Mouse (Mus musculus): ENCODE results near the gene Vmac.

Vmac gene

DNA sequence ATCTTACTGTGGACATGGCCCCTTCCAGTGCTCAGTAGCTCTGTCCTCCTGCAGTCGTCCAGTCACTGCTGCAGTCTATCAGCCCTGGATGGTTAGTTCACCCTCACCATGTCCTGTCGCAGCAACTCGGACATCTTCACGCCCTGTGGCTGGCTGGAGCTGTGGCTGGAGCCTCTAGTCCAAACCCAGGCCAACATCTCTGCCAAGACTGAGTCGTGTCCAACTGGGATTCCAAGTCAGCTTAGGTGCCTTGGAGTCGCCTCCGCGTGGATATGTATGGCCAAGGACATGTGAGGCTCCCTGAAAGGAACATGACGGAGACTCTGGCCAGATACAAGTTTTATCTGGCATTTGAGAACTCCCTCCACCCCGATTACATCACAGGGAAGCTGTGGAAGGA, 20.4 kb upstream of the Vmac start:
- DNase-seq, result no peak

DNA sequence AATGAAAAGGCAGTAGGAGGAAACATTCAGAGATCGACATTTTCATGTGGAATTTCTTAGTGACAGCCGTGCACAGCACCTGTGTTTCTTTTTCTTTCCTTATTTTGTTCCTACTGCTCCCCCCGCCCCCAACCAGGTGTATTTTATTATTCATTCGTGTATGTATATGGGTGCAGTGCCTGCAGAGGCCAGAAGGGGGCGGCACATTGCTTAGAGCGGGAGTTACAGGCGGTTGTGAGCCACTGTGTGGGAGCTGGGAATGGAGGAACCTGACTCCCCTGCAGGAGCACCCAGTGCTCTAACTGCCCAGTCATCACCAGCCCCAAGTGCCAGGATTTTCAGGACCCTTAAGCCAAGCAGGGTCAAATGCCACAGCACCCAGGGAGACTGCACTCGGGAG, 18.7 kb upstream of the Vmac start:
- no peak for DNase-seq

DNA sequence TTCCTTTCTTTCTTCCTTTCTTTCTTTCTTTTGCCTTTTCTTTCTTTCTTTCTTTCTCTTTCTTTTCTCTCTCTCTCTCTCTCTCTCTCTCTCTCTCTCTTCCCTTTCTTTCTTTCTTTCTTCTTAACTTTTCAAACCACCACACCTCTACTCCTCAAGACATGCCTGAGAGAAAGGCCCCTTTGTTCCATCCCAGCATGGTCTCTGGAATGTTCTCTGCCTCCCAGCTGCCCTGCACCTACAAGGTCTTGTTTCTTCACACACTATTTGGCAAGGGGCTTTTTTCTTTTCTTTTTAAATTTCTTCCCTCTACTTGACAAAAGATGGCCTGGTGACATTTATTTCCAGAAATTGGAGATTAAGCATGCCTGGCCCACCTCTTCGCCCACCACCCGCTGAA, 11.8 kb upstream of the Vmac start:
- DNase-seq, result no peak

DNA sequence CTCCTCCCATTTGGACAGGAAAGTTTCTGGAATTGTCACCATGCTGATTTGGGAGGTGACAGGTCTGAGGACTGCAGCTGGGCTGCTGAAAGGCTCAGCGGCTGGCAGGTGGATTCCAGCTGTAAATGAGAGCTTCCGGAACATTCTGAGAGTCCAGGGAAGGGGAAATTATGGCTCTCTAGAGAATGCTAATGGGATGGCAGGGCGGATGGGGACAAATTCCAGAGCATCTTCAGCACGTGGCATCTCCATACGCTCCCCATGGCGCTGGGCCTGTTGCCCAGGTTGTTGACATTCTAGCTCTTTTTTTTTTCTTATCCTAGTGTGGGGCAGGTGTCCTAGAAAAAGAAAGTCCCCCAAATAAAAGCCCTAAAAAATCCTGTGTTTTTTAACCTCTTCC, 11.3 kb upstream of the Vmac start:
- peak; percentile 21 to 69 for DNase-seq

DNA sequence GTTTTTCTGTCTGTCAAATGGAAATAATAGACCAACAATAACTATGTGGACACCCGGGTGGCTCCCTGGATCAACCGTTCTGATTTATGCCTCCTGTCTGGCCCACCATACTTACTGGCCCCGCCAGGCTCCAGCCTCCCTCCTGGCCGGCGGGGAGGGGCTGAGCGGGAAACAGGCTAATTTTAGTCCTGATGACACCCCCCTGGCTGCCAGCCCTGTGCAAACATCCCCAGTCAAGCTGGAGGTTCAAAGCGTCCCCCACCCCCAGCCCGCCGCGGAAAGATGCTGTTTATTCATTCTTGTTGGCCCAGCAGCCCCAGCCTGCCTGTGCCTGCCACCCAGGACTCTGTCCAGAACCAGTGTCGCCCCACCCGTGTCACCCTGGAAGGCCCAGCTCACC, 10.3 kb upstream of the Vmac start:
- DNase-seq, result peak in 1 of 2 experiments; percentile 56

DNA sequence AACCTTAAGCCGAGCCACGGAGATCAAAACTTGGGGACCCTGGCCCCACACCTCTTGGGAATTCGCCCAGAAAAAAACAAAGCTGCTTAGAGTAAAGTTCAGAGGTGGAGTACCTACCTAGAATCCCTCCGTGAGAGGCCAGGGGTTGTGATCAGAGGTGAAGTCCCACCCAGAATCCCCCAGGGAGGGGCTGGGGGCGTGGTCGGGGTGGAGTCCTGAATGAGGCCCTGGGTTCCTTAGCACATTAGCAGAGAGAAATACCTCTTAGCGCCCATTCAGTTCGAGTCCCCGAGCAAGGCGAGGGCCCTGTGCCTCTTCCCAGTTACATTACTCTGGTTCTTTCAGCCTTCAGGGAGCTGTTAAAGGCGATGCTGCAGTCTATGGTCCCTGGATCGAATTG, 9.8 kb upstream of the Vmac start:
- no peak for DNase-seq

DNA sequence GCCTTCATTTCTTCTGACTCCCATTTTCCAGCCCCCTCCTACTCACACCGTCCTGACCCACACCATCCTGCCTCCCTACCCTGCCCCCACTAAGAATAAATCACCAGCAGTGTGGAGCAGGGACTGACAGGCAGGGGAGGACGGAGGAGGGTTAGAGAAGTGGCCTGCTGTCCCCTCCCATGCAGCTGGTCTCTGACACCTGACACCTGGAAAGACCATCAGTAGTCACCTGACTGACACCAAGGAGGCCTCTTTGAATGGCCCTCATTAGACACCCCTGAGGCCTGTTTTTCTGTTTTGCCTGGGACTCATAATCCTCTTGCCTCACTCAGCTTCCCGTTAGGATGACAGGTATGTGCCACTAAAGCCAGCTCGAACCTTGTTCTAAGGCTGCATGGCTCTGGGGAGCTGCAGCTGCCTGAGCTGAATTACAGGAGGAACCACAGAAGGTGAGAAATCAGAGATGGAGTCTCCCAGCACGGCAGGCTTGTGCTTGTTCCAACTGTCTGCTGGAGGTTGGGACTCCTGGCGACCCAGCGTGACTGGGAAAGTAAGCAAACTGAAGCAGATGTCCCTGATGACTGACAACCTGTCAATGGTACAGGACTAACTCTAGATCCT, 9.3 kb upstream of the Vmac start:
- no peak for DNase-seq

DNA sequence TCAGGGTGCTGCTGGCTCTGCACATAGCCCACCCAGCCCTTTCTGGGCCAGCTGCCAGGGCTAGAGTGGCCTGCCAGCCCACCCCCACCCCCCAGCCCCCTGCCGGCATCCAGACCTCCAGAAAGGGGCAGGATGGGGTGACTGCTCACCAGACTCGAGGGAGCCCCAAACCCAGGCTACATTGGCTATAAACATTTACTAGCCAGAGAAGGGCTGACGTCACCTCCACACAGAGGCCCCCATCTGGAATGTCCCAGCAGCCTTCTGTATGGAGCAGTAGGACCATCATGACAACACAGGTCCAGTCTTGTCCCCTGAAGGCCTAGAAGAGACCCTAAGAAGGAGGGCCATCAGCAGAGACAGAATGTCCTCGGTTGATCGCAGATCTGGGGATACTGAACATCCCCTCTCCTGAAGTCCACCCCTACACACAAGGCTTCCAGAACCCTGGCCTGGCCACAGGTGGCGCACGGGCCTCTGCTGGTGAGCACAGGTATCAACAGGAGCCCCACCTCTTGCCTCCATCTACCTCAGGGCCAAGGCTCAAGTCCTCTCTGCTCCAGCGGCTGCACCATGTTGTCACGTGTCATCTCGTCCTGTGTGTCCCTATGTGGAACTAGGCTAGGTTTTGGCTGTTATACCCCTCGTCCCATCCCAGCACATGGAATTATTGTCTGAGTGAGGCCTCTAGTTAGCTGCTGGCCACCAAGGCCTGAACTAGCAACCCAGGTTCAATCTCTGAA, 5.8 kb upstream of the Vmac start:
- no peak for DNase-seq

DNA sequence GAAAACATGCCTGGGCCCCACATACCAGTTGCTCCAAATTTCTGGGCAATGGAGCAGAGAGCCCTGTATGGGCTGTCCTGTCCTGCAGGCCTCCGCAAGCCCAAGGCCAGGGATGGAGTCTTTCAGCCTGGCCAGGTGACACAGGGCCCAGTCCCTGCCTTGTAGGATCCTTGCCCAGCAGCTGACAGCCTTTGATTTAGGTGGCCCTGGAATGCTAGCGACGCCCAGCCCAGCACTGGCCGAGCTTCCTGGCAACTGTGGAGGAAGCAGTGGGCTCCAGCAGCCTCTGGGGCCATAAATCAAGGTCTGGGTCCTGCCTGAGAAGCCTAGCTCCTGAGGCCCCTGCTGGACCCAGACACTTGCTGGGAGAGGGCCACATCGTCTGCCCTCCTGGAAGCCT, 4.6 kb upstream of the Vmac start:
- DNase-seq, result peak; percentile 60 to 77

DNA sequence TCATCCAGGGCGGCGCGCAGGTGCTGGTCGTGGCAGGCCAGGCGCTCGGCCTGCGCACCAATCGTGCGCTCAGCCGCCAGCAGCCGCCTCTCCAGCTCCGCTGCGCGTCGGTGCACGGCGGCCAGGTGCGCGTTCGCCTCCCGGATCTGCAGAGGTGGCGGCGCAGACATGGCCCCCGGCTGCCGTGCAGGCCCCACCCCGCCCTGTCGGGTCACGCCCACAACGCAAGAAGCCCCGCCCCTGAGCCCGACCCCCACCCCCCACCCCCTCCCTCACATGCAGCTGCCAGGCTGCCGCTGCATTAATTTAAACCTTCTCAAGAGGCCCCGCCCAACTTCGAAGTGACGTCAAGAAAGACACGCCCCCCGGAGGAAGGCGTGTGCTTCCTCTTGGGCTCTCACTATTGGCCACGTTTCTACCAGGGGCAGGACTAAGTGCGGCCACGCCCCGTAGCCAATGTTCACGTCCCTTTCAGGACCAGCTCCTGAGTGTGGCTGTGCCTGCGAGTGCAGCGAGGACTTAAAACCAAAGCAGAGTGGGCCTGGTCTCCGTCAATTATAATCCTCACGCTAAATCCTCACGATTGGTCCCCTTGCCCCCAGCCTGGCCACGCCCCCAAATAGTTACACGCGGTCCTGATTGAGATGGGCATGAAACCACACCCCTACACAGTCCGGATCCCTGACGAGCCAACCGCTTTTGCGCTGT, 1.0 kb downstream of the Vmac start:
- peak; percentile 98 to 99 for DNase-seq

DNA sequence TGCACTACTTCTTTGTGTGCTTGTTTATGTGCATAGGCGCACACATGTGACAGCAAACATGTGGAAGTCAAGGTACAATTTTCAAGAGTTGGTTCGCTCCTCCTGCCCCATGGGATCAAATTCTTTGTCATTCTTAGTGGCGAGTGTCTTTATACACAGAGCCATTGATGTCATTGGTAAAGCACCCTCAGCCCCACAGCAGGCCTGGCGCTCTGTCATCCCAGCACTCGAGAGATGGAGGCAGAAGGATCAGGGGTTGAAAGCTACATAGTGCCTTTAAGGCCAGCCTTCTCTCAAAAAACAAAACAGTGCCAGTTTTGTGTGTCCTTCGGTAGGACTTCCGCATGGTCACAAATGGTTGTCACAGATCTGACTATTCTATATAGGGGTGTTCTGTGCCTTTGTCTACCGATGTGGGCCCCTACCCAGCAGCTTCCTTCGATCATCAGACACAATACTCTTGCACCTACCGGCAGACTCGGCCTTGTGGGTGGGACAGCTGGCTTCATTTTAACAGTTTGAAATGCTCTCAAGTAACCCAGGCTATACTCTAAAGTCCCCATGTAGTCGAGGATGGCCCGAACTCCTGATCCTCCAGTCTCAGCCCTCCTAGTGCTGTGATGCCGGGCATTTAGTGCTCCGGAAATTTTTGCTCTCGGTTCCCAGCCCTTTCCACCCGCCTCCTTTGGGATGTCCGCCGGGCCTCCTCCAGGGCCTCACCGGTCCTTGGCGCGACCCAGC, 1.7 kb downstream of the Vmac start:
- no peak for DNase-seq

DNA sequence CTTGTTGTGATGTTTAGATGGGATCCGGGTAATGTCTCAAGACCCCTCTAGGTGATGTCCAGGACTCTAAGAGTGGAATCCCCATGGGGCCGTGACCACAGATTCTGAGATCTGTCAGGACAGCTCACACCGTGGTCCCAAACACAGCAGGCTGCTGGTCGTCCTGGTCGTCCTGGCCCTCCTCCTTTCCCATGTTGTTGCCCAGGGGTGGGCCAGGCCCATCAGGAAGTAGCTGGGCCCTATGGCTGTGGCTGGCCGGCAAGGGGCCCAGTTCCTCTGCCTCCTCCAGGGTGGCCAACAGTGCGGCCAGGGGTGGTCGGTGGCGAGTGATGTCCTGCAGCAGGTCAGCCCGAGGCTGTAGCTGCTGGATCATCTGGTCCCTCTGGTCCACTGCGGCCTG, 2.5 kb downstream of the Vmac start:
- DNase-seq, result no peak

DNA sequence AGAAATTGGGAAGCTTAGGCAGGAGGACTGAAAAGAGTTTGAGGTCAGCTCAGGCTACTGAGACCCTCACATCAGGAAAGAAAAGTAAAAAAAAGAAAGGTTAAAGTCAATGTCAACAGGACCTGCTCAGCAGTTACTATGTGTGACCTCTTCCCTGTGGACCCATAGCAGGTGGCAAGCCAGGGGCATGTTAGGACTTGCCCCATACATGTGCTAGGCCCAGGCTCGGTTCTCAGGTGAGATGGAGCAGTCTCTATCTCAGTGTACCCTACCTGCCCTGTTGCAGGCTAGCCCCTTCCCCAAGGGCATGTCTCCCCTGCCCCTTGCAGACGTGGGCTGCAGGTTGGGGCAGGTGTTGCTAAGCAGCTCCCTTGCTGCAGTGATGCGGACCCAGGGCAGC, 8.1 kb downstream of the Vmac start:
- DNase-seq, result no peak

DNA sequence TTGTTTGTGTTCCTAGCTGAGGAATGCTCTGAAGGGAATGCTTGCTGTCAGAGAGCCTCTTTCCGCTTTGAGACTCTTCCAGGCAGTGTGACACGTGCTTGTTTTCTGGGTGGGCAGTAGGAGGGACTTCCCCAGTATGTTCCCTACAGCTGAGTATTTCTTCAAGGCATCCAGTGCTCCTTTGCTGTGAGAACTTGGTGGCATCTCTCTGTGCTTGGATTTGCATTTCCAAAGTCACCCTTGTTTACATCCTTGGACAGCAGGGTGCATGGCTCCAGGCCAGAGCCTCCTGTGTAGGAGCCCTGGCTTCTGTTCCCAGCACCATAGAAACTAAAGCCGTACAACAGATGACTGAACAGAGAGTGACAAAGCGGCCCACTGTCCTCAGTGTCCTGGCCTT, 9.1 kb downstream of the Vmac start:
- DNase-seq, result no peak

DNA sequence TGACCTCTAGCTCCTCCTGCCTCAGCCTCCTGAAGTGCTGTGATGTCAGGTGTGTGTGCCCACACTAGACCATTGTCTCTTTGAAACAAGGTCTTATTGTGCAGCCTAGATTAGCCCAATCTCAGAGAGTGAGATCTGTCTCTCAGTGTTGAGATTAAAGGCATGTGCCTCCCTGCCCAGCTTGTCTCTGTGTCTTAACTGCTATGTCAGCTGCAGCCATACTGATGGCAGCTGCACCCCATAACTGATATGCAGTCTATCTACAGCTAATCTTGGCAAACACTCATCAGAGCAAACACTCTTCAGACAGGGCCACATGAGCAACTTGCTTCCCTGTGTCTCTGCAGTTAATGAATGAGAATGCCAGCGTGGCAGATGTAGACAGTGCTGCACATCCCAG, 11.3 kb downstream of the Vmac start:
- no peak for DNase-seq

DNA sequence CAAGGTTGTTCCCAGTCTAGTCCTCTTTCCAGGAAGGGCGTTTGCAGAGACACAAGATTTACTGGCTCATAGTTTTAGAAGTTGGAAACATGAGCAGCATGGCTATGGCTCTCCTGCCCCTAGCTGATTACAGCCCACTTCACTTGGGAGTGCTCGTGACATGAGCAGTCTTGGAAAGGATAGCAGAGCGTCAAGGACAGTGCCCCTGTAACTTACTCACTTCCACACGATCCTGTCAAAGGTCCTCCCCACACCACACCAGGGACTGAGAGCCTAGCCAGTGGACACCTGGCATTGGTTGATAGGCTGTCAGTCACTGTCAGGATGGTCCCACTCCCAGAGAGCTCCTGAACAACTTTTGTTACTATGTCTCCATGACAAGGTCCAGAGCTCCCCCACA, 14.8 kb downstream of the Vmac start:
- no peak for DNase-seq

DNA sequence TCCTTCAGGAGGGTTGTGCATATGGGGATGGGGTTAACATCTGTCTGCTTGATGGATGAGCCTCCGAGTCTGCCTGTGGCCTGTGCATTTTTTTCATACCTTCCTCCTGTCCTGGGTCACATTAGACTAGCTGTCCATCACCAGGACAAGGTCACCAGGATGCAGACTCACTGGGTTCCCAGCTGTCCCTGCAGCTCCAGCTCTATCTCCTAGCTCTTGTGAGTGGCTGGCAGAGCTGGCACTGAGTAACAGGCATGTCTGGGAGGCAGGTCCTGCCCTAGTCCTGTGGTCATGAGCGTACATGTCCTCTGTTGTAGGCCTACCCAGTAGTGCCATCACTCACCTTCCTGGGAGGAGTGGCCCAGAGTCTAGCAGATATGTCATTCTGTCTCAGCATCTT, 17.4 kb downstream of the Vmac start:
- no peak for DNase-seq

DNA sequence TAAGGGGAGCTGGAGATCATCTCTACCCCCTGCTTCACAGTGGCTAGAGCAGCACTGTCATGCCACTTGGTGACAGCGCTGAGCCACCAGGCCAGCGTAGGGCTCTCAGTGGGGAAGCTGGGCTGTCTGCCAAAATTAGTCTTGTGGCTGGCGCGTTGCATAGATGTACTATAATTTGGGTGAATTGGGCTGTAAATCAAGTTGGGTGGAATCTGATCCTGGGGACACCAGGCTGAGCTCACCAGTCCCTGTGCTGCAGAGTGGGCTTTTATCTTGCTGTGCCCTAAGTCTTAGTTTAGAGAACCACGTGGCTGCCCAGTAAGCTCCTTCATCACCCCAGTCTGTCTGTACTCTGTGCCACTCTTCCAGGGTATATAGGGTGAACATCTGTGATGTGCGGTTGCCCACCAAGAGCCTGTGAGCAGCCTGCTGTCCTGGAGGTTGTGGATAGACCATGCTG, 23.9 kb downstream of the Vmac start:
- peak; percentile 59 to 71 for DNase-seq

DNA sequence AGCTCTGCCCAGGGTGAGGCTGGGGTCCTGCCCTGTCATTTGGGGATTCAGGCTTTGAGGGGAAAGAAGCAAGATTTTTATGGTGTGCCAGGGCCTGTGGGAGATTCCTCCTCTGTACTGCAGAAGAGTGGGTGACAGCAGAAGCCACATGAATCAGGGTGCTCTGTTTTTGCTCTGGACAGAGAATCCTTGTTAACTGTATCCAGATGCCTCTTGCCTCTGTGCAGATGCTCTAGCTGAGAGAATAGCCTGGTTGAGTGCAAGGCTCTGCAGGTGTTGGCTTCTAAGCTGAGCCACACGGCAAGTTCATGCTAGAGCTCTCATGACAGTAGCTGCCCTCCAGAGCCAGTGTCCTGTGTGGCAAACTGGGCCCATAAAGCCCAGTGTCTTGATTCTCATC, 24.4 kb downstream of the Vmac start:
- no peak for DNase-seq

DNA sequence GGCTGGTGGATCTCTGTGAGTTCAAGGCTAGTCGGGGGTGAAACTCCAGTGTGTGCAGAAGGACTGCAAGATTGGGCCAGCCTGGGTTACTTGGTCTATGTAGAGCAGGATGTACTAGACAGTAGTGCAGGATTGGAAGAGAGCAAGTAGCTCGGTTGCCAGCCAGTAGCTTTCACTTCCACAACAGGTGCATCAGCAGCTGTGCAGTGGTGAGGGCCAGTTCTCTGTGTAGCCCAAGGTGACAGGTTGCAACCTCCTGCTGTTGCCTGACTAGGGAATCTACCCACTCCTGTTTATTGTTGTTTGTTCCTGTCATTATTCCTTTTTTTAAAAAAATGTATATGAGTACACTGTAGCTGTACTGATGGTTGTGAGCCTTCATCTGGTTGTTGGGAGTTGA, 29.1 kb downstream of the Vmac start:
- no peak for DNase-seq

DNA sequence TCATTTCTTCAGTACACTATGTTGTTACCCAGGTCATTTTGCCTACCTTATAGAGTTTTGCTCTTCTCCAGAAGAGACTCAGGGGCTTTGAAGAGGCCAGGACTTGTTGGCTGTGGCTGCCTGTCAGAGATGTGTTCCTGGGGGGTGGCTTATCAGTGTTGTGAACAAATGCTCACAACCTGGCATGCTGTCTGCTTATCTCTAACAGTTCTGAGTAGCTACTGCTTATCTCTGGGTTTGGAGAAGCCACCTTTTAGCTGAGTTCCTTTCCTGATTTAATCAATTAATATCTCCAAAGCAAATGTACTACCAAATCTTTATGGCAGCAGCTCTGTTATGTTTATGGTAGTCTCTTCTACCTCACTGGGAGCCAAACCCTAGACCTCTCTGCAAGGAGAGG, 29.8 kb downstream of the Vmac start:
- no peak for DNase-seq

DNA sequence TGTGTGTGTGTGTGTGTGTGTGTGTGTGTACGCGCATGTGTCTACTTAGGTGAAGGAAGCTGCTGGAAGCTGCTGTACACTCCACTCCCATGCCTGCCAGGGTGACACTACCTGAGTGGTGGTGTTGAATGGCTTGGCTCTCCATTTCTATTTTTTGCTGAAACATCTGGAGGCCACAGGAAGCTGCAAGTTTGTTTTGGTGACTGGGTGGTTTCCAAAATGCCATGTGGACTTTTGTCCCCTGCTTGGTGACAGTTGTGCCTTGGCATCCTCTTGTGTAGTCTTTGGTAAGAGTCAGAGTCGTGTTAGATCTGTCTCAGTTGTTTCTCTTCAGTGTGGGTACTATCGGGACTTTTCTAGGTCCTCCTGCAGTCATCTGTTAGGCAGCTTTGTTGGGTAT, 31.0 kb downstream of the Vmac start:
- no peak for DNase-seq

DNA sequence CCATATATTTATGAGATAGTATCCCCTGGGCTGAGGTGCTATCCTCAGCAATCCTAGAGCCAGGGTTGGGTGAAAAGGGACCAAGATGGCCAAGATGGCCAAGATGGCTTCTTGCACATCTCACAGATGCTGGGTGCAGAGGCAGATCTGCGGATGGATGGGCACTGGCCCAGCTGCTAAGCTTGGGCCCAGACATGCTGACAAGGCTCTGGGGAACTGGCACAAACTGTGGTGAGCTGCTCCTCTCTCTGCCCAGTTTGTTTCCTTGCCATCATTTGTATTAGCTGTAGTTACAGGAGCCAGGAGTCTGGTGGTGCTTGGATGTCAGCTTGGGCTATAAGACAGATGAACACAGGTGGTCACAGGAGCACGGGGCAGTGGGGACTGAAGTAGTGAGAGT, 33.2 kb downstream of the Vmac start:
- no peak for DNase-seq

Measured in kidney, postnatal 25 days (tissue).